Mouse (Mus musculus): ENCODE results near the gene Mrps12. TPM values are rescaled to one million over a fixed set of nuclear protein-coding genes. Genes with fewer than 3 reads are reported as not detected.

Mrps12 gene
- total and polyA plus RNA-seq, 2 experiments from 2014 or later: 66.4 to 111 TPM

DNA sequence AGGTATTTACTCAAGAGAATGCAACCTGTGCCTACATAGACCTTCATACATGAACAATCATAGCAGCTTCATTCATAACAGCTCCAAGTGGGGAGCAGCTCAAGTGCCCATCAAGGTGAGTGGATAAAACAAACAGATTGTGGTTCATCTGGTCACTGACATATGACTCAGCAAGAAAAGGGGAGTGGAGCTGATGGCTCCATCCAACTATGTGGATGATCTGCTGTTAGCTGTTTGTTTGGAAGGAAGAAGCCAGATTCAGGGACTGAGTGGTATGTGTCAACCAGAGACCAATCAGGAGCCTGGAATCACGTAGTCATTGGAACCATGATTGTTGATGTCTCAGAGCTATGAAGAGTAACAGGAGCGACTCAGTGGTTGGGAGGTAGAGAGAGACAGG, 17.0 kb downstream of the Mrps12 start:
- no peaks in the 10 kb centered on the region for H3K36me3 ChIP-seq (ENCODE audit: insufficient read depth, low read length)
- ATAC-seq: no peak
- H3K27ac ChIP-seq: no peak overlapping the region
- TF ChIP-seq CTCF (IDR thresholded peaks at IDR 0.05; ENCODE audit: low read depth): no peak
- WGBS: 92% methylated on average over 2 of the region's 2 CpGs
- H3K9me3 ChIP-seq (ENCODE audit: low read length): no peaks in the 10 kb centered on the region
- H3K4me3 ChIP-seq (ENCODE audit: low read length): no peak overlapping the region
- H3K27me3 ChIP-seq (ENCODE audit: insufficient read depth, low read length): no peaks in the 10 kb centered on the region
- no peak overlapping the region for H3K4me2 ChIP-seq (ENCODE audit: low read depth, low read length)
- no peak overlapping the region for H3K9ac ChIP-seq (replicated peaks; ENCODE audit: low read length)
- DNase-seq (ENCODE audit: low spot score): no peak
- no peaks in the 10 kb centered on the region for H3K4me1 ChIP-seq (ENCODE audit: insufficient read depth, low read length)

DNA sequence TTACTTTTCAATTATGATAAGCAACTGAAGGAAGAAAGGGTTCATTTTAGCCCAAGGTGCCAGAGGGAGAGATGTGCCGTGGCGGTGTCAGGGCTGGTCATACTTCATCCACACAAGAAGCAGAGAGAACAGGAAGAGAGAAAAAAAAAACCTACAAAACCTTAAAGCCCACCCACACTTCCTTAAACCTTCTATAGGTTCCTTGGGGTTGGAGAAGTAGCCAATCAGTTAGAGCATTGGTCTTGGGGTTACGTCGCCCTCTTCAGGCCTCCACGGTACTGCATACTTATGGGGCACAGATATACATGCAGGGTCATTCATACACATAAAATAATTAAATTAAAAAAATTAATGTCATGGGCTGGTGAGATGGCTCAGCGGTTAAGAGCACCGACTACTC, 19.5 kb downstream of the Mrps12 start:
- 94% methylated on average over 7 of the region's 7 CpGs for WGBS
- Histone ChIP-seq H3K4me3 (ENCODE audit: low read length) (no peak overlapping the region), H3K9ac (replicated peaks; ENCODE audit: low read length) (no peak overlapping the region), H3K36me3 (ENCODE audit: insufficient read depth, low read length) (no peaks in the 10 kb centered on the region), H3K27ac (no peak overlapping the region), H3K4me1 (ENCODE audit: insufficient read depth, low read length) (no peaks in the 10 kb centered on the region), H3K9me3 (ENCODE audit: low read length) (no peaks in the 10 kb centered on the region), H3K27me3 (ENCODE audit: insufficient read depth, low read length) (no peaks in the 10 kb centered on the region), H3K4me2 (ENCODE audit: low read depth, low read length) (no peak overlapping the region)
- DNase-seq (ENCODE audit: low spot score): no peak
- peak; percentile 27 for TF ChIP-seq CTCF (IDR thresholded peaks at IDR 0.05; ENCODE audit: low read depth)
- no peak for ATAC-seq

DNA sequence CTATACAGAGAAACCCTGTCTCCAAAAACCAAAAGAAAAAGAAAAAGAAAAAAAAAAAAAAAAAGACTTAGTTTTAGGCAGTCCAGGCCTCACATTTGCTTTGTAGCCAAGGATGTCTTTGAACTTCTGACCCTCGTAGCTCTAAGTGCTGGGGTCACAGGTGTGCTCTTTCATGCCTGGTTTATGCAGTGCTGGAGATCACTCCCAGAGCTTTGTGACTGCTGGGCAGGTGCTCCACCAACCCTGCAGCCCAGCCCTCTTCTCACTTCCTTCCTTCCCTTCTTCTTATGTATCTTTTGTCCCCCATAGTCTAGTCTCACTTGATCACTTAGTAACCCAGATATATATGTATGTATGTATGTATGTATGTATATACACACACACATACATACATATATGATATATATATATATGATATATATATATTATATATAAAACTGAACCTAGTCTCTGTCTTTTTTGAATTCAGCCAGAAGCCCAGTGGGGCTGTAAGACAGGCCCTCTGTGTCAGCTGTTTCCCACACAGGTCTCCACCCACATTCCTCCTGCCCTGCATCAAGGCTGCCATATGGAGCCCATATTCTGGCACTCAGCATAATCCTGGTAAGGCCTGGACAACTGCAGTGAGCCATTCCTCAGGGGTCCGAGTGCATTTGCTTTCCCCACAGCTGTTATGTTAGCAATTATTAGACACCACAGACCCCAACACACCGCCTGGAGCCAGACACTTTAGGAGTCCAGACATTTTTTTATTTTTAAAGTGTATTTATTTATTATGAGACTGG, 20.7 kb downstream of the Mrps12 start:
- Histone ChIP-seq H3K4me2 (ENCODE audit: low read depth, low read length) (no peak overlapping the region), H3K27me3 (ENCODE audit: insufficient read depth, low read length) (no peaks in the 10 kb centered on the region), H3K27ac (no peak overlapping the region), H3K9ac (replicated peaks; ENCODE audit: low read length) (no peak overlapping the region), H3K4me3 (ENCODE audit: low read length) (no peak overlapping the region), H3K4me1 (ENCODE audit: insufficient read depth, low read length) (peaks cover 5% of the 10 kb centered on the region; the same call in 1 of the 2 replicates), H3K9me3 (ENCODE audit: low read length) (no peaks in the 10 kb centered on the region), H3K36me3 (ENCODE audit: insufficient read depth, low read length) (no peaks in the 10 kb centered on the region)
- WGBS: 57% methylated on average over 3 of the region's 3 CpGs
- DNase-seq (ENCODE audit: low spot score): peak; percentile 29
- ATAC-seq: no peak
- no peak for TF ChIP-seq CTCF (IDR thresholded peaks at IDR 0.05; ENCODE audit: low read depth)

DNA sequence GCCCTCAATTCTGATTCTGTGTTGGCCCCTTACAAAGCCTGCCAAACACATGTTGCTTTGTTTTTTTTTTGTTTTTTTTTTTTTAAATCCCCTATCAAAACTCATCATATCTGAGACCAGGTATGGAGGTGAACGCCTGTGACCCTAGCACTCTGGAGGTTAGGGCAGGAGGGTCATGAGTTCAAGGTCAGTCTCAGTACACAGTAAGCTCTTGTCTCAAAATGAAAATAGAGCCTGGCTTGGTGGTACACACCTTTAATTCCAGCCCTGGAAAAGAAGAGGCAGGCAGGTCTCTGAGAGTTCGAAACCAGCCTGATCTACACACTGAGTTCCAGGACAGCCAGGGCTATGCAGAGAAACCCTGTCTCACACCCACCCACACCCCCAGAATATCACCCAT, 22.0 kb downstream of the Mrps12 start:
- Histone ChIP-seq H3K9ac (replicated peaks; ENCODE audit: low read length) (no peak overlapping the region), H3K27me3 (ENCODE audit: insufficient read depth, low read length) (no peaks in the 10 kb centered on the region), H3K9me3 (ENCODE audit: low read length) (no peaks in the 10 kb centered on the region), H3K27ac (no peak overlapping the region), H3K36me3 (ENCODE audit: insufficient read depth, low read length) (no peaks in the 10 kb centered on the region), H3K4me3 (ENCODE audit: low read length) (no peak overlapping the region), H3K4me2 (ENCODE audit: low read depth, low read length) (no peak overlapping the region), H3K4me1 (ENCODE audit: insufficient read depth, low read length) (peaks cover 5% of the 10 kb centered on the region; the same call in 1 of the 2 replicates)
- 85% methylated on average over 2 of the region's 2 CpGs for WGBS
- TF ChIP-seq CTCF (IDR thresholded peaks at IDR 0.05; ENCODE audit: low read depth): no peak
- no peak for ATAC-seq
- DNase-seq (ENCODE audit: low spot score): no peak

DNA sequence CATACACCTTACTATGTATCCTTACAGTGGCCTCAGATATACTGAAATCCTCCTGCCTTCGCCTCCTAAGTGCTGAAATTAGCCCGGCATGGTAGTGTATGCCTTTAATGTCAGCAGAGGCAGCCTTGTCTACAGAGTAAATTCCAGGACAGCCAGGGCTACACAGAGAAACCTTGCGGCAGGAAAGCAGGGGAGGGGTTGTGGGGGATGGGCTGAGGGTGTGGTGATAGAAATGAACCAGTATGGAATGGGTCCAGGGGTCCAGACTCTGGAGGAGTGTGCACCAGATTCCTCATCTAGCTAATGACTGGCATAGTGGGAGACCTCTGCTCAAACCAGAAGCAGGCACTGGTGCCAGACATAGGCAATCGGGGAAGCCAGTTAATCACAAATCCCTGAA, 22.5 kb downstream of the Mrps12 start:
- no peak for TF ChIP-seq CTCF (IDR thresholded peaks at IDR 0.05; ENCODE audit: low read depth)
- no peak for ATAC-seq
- no peak for DNase-seq (ENCODE audit: low spot score)
- H3K9ac ChIP-seq (replicated peaks; ENCODE audit: low read length): no peak overlapping the region
- no peaks in the 10 kb centered on the region for H3K36me3 ChIP-seq (ENCODE audit: insufficient read depth, low read length)
- H3K4me3 ChIP-seq (ENCODE audit: low read length): no peak overlapping the region
- no peaks in the 10 kb centered on the region for H3K9me3 ChIP-seq (ENCODE audit: low read length)
- H3K4me2 ChIP-seq (ENCODE audit: low read depth, low read length): no peak overlapping the region
- H3K4me1 ChIP-seq (ENCODE audit: insufficient read depth, low read length): peaks cover 5% of the 10 kb centered on the region; the same call in 1 of the 2 replicates
- no peaks in the 10 kb centered on the region for H3K27me3 ChIP-seq (ENCODE audit: insufficient read depth, low read length)
- H3K27ac ChIP-seq: no peak overlapping the region
- WGBS: 58% methylated on average over 4 of the region's 4 CpGs

DNA sequence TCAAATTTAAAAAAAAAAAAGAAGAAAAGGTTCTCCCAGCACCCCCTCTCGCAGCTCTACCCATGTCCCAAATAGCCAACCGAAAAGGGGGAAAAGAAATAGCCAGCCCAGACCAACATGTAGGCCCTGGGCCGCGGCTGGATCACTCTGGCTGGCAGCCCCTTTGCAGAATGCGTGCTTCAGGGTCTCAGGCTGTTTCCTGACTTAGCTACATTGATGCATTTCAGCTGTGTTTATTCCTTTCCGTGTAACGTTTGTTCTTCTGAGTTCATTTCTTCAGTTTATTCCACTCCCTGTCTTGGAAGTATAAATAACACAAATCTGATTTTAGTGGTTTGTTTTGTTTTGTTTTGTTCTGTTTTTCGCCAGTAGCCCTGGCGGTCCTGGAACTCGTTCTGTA, 23.9 kb downstream of the Mrps12 start:
- Histone ChIP-seq H3K4me1 (ENCODE audit: insufficient read depth, low read length) (peaks cover 5% of the 10 kb centered on the region; the same call in 1 of the 2 replicates), H3K4me3 (ENCODE audit: low read length) (no peak overlapping the region), H3K27me3 (ENCODE audit: insufficient read depth, low read length) (no peaks in the 10 kb centered on the region), H3K9me3 (ENCODE audit: low read length) (no peaks in the 10 kb centered on the region), H3K4me2 (ENCODE audit: low read depth, low read length) (no peak overlapping the region), H3K36me3 (ENCODE audit: insufficient read depth, low read length) (no peaks in the 10 kb centered on the region), H3K27ac (no peak overlapping the region), H3K9ac (replicated peaks; ENCODE audit: low read length) (no peak overlapping the region)
- no peak for TF ChIP-seq CTCF (IDR thresholded peaks at IDR 0.05; ENCODE audit: low read depth)
- 93% methylated on average over 10 of the region's 10 CpGs for WGBS
- ATAC-seq (no peak), DNase-seq (ENCODE audit: low spot score) (no peak)

Data from hindbrain, postnatal 0 days (tissue).